Comparison of ENCODE assay signal across 11 mouse cellular contexts in the genomic region with DNA sequence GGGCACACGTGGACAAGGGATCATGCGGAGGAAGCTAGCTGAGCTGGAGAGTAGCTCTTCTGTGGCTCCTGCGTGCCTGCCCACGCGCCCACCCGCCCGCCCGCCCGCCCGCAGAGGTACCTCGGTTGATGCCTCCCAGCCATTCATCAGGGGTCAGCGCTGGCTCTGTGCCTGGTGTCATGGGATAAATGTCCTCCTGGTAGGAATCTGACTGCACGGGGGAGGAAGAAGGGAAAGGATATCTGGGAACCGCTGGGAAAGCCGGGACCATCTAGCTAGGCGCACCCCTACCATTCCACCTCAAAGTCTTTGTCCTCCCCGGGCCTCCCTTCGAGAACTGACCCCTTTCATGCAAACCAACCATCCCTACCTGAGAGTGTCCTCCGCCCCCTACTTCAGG.
DNase-seq lines count a peak whose midpoint lies in the region; ATAC-seq lines count a peak whose summit lies in the region.
"Had no signal": no experiment of that assay in that cellular context is flagged by ENCODE, and none has a peak within 500 bp of the region (broad histone marks: within the 10 kb centered on the region; RNA-seq: fewer than 3 reads in every experiment).

No protein-coding gene starts in this region.

- H3K4me1 ChIP-seq in kidney, embryonic 16.5 days (ENCODE audit: insufficient read depth, low read length) = peaks cover 14% of the 10 kb centered on the region
- H3K4me1 ChIP-seq in lung, embryonic 16.5 days (replicated peaks; ENCODE audit: control insufficient read depth, insufficient read depth, low read length) = peaks cover 6% of the 10 kb centered on the region

- no peaks in the 10 kb centered on the region for H3K27me3 ChIP-seq in kidney, embryonic 16.5 days (ENCODE audit: insufficient read depth, low read length)
- no peaks in the 10 kb centered on the region for H3K27me3 ChIP-seq in lung, embryonic 16.5 days (ENCODE audit: control insufficient read depth, insufficient read depth, low read depth, low read length)
- H3K27me3 ChIP-seq: limb, embryonic 13.5 days; midbrain, embryonic 12.5 days; neural tube, embryonic 15.5 days had no signal

- no peak for ATAC-seq in kidney, embryonic 16.5 days (ENCODE audit: low FRiP score, low TSS enrichment)
- ATAC-seq in lung, embryonic 16.5 days (ENCODE audit: low read depth) = no peak
- ATAC-seq: forebrain, postnatal 0 days had no signal

- peak; percentile 90 for DNase-seq in heart, adult 11 months
- DNase-seq in heart, adult 8-10 months (ENCODE audit: low spot score) = no peak
- no peak for DNase-seq in kidney, adult 18-20 months
- no peak for DNase-seq in lung, postnatal 10 days
- no peak for DNase-seq in right cerebral cortex, adult 2 months (ENCODE audit: low spot score in 2 of 2)
- DNase-seq: forebrain, postnatal 0 days had no signal

- no peaks in the 10 kb centered on the region for H3K9me3 ChIP-seq in kidney, embryonic 16.5 days (ENCODE audit: low read length)
- no peaks in the 10 kb centered on the region for H3K9me3 ChIP-seq in lung, embryonic 16.5 days (ENCODE audit: control insufficient read depth, low read length)
- H3K9me3 ChIP-seq: limb, embryonic 13.5 days; neural tube, embryonic 15.5 days had no signal

- H3K4me2 ChIP-seq in kidney, embryonic 16.5 days (replicated peaks; ENCODE audit: low read depth, low read length) = no peak overlapping the region
- H3K4me2 ChIP-seq in lung, embryonic 16.5 days (ENCODE audit: low read depth, low read length) = no peak overlapping the region
- H3K4me2 ChIP-seq: limb, embryonic 13.5 days; midbrain, embryonic 12.5 days; neural tube, embryonic 15.5 days had no signal

- no peak overlapping the region for H3K4me3 ChIP-seq in kidney, embryonic 16.5 days (ENCODE audit: low read length)
- no peak overlapping the region for H3K4me3 ChIP-seq in lung, embryonic 16.5 days (ENCODE audit: low read length)
- H3K4me3 ChIP-seq: limb, embryonic 13.5 days; midbrain, embryonic 12.5 days; neural tube, embryonic 15.5 days had no signal

- H3K9ac ChIP-seq in kidney, embryonic 16.5 days (replicated peaks; ENCODE audit: low read length) = no peak overlapping the region
- H3K9ac ChIP-seq in lung, embryonic 16.5 days (ENCODE audit: low read length) = no peak overlapping the region
- H3K9ac ChIP-seq: forebrain, postnatal 0 days; limb, embryonic 13.5 days; midbrain, embryonic 12.5 days; neural tube, embryonic 15.5 days had no signal

- H3K27ac ChIP-seq in kidney, embryonic 16.5 days (ENCODE audit: low read length) = peak overlapping the region; percentile 70
- peak overlapping the region; percentile 28 for H3K27ac ChIP-seq in lung, embryonic 16.5 days (ENCODE audit: low read length)
- H3K27ac ChIP-seq: limb, embryonic 13.5 days; midbrain, embryonic 12.5 days had no signal

- H3K36me3 ChIP-seq in kidney, embryonic 16.5 days (ENCODE audit: insufficient read depth, low read length) = peaks cover 15% of the 10 kb centered on the region
- H3K36me3 ChIP-seq in lung, embryonic 16.5 days (ENCODE audit: control insufficient read depth, insufficient read depth, low read length) = peaks cover 9% of the 10 kb centered on the region

- WGBS in kidney, embryonic 16.5 days = 55% methylated on average over 19 of the region's 19 CpGs
- 78% methylated on average over 19 of the region's 19 CpGs for WGBS in lung, embryonic 16.5 days
